Mouse (Mus musculus): ENCODE measurements at regions not wholly inside any gene's neighbourhood (a gene's known extent, or its start where the extent isn't known, plus 50 kb on each side); places are given as distances from the start of the nearest gene placed in this dataset.

GRCm38 (mm10) chr7:142835319-142835718 is 92.1 kb upstream of the Ins2 start:
- DNase-seq, result no peak

- DNase-seq, result no peak
Measured at GRCm38 (mm10) chr7:142830969-142831673, 87.9 kb upstream of the Ins2 start.

DNA sequence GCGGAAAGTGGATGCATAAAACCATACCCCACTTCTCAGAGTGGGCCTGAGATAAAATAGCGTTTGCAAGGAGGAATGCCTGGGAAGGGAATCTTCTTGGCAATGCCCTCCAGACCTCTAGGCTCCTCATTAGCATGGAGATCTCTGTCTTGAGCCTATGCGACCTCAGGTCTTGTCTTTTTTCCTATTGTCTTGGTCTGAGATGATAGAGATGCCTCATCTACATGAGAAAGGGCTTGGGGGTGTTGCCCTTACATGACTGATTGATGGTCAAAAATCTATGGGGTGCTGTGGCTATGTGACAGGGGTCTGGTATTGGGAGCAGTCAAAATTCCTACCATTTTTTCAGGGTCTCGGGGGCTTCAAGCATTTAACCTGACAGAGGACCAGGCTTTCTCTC is 67.5 kb upstream of the Ins2 start:
- DNase-seq, result no peak

DNA sequence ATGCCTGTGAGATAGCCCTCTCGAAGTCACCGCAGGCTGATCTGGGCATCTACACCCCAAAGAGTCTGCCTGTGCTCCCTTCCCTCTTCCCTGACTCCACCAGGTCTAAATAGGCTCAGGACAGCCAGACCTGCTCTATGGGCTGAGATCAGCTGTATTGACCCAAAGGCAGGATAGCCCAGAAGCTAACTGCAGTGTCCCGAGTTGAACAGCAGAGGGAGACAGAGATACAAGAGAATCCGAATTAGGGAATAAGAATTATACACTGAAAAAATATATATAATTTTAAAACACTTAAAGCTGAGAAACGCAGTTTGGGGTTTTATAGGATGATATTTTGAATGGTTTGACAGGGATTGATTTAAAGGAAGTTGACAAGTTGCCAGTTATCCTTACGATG is 56.2 kb upstream of the Ins2 start:
- peak; percentile 34 to 43 for DNase-seq

GRCm38 (mm10) chr7:142794481-142794880 is 51.3 kb upstream of the Ins2 start:
- DNase-seq, result no peak
